Mouse (Mus musculus) adrenal gland, postnatal 25 days (tissue): ENCODE results near the gene Siah3. TPM values are rescaled to one million over a fixed set of nuclear protein-coding genes. Genes with fewer than 3 reads are reported as not detected.
"Not testable (repeated sequence)": the region's sequence is repeated elsewhere in the genome, so short reads cannot be mapped to it uniquely, and the experiment has no call there.

Experiments used
- DNase-seq: peaks from one replicate; pipeline ENCODE4 v3.0.0; 2021; ENCODE audit warnings: mixed read lengths
- long read RNA-seq: library from polyadenylated mRNA; stranded (forward); transcript quantifications from one replicate; pipeline ENCODE4 v2.0.0, GENCODE M21; 2021
- total RNA-seq: library from RNA; stranded (reverse); gene quantifications from 2 replicates; pipeline ENCODE4 v1.2.3, GENCODE M21; 2021

Siah3 gene
- total RNA-seq = 0.33 and 0.46 TPM in 2 replicates
- long read RNA-seq = 0 reads

DNA sequence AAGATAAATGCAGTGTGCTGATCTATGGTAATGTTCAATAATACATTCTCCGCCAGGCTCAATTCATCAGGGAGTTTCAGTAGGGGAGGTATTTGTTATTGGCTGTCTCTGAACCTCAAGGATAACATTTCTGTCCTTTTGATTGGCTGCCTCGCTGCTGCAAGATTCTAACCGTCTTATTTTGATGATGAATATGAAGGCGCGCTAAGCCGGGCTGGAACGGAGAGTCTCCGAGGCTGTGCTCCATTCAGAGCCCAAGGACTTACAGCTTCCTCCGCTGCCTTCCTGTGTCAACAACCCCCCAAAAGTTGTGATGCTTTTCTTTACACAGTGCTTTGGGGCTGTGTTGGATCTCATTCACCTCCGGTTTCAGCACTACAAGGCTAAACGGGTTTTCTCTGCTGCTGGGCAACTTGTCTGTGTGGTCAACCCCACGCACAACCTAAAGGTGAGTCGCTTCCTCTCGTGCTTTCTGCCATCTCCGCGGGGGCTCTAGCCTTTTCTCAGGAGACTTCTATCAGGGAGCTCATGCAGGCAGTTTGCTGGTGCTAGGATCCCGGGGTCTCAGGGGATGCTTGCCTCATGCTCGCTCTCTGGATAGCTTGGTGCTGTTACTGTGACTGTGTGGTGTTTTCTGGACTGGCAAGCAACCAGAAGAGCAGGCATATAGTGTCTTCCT is at the start of gene Siah3:
Siah3 (plus strand) TSS at position 240 of the 679 bp plus-strand sequence.
- no peak for DNase-seq

DNA sequence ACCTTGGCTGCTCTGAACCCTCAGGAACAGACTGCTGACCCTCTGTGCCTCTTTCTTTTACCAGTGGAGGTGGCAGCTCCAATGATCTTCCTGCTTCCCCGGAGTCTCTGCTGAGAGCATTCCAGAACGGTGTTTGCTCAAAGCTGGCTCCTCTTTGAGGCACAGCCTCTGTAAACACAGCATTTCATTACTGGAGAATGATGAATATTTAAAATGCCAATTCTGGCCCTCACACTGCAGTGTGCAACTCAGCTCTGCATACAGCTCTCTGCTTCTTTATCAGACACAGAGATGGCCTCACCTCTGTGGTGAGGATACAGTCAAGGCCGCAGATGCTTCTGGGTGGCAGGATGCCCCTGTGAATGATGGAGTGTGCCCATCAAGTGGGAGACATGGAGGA is 46.0 kb upstream of the Siah3 start:
- DNase-seq = no peak

DNA sequence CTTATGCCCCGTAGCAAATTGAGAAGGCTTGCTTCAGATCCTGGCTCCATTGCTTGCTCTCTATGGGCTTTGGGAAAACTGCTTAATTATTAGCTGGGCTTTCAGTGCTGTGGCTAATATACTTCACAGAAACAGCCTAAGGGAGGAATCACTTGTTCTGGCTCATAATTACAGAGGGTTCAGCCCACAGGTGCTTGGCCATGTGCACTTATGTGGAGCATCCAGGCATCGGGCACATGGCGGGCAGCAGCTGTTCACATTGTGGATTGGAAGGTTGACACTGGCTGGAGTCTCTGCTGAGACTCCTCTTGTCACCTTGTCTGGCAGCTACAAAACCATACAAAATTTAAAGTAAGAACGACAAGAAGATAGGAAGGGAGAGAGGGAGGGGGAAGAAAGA is 45.4 kb upstream of the Siah3 start:
- no peak for DNase-seq

DNA sequence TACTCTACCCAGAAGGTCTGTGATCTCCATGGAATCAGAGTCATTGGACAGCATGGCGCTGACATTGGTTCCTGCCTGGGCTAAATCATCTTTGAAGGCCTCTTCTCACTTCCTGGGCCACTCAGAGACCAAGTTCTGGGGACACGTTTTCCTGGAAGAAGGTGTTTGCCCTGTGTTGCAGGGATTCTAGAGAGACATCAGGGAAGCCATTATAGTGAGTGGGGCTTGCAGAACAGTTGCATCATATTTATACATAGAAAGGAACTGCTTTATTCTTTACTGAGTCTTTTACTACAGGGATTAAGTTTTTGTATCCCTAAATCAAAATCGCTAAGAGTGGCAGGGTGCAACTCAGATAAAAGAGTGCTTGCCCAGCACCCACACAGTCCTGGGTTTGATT is 37.1 kb upstream of the Siah3 start:
- no peak for DNase-seq

DNA sequence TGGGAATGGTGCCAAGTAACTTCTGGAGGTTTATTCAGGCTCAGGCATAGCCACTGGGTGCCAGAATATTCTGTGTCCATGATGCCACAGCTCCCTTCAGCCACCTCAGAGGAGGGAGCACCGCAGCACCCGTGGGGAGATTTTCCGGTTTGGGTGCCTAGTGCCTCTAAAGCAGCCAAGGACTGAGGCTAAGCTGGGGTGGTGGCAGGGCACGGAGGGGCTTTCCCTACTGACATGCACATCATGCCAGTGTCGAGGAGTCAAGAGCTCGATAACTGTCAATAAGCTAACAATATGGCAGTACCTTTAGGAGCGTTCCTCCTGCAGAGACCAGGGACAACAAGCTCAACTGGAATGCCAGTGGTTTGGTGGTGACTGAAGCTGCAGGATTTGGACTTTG is 35.9 kb upstream of the Siah3 start:
- DNase-seq = no peak

DNA sequence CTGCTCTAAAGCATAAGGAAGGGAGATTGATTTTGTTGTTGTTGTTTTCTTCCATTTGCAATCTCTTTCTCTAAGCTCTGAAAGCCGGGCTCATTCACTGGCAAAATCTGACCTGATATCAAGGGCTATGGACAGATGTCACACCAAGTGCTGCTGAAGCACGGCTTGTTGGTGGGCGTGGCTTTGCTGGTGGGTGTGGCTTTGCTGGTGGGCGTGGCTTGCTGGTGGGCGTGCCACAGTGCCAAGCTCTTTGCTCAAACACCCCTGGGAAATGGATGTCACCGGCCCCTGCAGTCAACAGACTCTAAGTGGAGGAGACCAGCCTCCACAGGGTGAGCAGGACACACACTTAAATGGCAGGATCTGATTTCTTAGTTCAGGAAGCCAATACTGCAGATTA is 35.0 kb upstream of the Siah3 start:
- DNase-seq = no peak

DNA sequence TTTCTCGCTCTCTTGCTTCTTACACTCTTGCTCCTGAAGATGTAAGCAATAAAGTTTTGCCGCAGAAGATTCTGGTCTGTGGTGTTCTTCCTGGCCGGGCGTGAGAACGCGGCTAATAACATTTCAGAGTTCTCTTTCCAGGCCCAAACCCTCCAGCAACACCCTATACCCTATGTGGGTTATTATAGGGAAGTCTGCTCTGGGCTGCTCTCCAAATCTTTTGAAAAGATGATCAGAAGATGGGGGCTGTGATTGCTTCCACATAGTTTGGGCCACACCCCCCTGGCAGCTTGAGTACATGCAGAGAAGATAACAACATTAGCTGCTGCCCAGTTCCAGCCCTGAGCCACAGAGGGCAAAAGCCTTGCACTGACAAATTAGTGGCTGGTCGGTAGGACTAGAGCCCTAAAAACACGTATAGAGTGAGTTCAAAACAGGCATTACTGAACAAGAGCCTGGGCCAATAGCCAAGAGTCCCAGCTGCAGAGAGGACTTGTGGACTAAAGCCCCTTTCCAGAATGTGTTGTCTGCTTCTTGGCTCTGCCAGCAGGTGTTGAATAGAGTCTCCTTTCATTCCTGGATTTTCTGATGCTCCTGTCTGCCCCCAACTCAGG is 24.5 kb upstream of the Siah3 start:
- no peak for DNase-seq

DNA sequence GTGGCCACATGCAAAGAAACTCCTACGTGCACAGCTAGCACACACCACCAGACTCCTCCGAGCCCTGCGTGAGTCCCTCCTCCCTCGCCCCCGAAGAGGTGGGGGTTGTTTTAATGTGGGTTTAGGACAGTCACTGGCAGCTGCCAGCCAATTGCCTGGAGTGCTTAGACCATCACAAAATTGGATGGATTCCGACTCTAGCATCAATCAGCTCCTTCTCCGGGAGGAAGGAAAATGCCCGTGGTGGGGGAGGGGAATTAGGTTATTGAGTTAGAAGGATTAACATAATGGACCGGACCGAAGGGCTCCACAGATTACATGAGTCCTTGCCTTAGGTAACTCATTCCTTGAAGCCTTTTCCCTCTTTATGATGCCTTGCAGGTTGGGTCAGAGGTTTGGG is 22.9 kb upstream of the Siah3 start:
- DNase-seq = no peak

DNA sequence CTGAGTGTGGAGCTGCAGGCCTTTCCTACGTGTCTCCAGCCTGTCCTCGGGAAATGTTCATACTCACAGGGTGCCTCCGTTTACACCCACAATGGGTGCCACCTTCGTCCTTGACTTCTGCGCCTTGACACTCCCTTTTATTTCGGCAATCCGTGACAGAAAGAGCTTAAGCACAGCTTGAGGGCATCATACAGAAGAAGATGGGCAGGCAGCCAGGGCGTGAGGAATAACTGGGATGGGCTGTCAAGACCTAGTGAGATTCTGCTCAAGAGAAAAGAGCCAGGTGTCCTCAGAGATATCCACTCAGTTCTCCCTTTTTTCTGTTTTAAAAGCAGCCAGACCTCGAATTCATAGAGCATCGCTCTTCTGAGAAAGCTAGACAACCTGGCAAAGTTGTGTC is 21.2 kb upstream of the Siah3 start:
- DNase-seq = no peak

DNA sequence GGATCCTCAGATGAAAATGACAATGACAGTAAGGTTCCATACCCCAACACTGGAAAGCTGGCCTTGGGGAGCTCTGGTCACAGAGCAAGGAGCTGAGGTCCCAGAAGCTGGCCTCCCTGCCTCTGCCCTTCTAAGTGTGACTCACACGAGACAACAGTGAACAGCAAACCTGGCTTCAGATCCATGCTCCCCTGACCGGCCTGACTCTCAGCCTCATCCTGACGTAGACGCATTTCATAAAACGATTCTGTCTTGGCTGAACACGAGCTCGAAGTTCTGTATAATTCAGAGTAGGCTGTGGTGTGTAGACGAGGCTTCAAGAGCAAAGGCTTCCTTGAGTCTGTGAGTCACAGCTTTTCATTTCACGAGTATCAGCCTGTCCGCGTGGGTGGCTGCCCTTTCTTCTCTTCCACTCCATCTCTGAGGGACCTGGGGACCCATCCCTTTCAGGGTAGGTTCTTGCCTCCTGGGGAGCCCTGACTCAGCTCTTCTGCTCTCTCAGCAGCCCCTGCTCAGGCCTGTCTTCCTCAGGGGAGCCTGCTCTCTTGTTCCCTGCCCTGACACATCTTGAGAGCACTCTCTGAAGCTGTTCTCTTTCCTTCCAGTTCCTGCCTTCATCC is 11.2 kb upstream of the Siah3 start:
- DNase-seq = no peak

DNA sequence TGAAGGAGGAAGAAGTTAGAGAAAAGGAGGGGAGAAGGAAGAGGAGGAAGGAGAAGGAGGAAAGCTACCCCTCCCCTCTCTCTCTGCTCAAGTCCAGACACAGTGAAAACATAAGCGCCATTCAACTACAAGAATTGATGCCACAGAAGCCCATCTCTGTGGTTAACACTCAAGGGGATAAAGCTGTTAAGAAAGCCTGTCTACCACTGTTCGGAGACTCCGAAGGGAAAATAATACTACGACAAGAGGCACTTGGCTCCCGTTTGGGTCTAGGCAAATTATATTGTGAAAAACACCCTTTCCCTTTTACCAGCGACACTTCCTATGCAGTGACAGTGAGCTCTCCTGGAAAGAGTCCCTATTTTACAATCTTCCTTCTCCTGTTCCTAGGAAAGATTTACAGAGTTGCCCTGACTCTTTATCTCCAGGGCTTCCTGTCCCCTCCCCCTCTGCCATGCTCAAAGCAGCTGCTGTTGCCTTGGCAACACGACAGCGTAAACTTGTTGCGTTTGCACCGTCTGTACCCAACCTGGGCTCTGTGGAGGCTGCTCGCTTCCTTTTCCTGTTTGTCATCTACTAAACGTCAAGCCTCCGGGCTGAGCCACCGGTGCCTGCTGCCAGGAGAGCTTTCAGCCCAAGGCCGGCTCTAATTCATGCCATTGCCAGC is 10.4 kb upstream of the Siah3 start:
- DNase-seq = peak; percentile 77

DNA sequence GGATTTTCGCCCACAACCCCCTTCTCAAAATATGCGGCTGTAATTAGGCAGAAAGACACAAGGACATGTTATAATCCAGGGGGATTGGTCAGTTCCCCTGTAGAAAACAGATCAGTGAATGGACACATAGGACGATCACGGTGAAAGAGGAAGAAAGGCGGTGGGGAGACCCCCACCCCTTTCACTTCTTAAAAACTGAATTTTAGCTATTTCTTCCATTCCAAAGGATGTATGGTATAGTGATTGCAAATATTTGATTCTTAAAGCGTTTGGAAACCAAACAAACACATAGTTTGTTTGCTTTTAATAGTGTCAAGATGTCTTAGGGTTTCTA is 9.9 kb upstream of the Siah3 start:
- no peak for DNase-seq

DNA sequence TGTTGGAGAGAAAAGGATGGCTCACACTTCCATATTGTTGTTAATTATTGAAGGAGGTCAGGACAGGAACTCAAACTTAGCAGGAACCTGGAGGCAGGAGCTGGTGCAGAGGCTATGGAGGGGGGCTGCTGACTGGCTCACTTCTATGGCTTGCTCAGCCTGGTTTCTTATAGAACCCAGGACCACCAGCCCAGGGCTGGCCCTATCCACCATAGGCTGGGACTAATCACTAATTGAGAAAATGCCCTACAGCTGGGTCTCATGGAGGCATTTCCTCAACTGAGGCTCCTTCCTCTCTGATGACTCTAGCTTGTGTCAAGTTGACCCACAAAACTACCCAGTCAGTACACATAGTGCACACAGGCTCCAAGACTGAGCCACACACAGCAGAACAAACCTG is 9.5 kb upstream of the Siah3 start:
- DNase-seq = not testable (repeated sequence)

DNA sequence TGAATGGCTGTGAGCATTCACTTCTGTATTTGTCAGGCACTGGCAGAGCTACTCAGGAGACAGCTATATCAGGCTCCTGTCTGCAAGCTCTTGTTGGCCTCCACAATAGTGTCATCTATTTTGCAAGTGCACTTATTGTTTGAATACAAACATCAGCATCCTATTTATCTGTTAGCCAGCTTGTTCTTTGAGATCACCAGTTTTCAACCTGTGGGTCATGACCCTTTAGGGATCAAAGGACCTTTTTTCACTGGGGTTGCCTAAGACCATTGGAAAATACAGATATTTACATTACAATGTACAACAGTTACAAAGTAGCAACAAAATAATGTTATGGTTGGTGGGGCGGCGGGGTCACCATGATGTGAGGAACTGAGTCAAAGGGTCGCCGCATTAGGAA is 1.9 kb upstream of the Siah3 start:
- no peak for DNase-seq

DNA sequence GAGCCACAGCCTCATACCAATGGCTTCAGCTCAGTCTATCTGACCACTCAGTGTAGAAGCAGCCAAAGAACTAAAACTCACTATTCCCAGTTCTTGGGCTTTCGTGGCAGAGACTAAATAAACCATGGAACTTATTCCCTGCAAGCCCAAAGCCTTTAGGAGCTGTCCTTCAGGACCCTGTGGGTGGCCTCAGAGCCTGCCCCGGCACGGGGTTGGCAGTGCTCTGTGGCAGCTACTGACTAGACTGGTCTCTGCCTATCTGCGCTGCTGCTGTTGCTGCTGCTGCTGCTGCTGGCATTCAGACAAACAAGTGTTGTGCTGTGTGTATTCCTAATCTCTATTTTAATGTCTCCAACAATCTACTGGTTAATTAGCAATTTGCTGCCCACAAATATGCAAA is 1.1 kb upstream of the Siah3 start:
- DNase-seq = peak; percentile 30

DNA sequence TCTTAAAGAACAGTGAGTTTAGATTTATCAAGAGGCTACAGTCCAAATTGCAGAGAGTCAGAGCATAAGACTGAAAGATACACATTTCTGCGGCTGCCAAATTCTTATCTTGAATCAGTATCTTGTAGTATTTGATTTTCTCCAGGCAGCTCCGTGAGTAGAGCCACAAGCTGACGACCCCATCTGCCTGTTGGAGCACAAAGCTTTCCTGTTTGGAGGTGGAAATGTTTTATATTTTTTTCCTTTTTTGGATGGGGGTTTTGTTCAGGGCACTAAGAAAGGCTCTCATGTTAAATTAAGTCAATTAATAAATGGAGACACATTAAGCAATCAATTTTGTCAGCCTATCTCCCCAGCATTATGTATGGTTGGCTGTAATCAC is 430 bp upstream of the Siah3 start:
- DNase-seq = no peak

DNA sequence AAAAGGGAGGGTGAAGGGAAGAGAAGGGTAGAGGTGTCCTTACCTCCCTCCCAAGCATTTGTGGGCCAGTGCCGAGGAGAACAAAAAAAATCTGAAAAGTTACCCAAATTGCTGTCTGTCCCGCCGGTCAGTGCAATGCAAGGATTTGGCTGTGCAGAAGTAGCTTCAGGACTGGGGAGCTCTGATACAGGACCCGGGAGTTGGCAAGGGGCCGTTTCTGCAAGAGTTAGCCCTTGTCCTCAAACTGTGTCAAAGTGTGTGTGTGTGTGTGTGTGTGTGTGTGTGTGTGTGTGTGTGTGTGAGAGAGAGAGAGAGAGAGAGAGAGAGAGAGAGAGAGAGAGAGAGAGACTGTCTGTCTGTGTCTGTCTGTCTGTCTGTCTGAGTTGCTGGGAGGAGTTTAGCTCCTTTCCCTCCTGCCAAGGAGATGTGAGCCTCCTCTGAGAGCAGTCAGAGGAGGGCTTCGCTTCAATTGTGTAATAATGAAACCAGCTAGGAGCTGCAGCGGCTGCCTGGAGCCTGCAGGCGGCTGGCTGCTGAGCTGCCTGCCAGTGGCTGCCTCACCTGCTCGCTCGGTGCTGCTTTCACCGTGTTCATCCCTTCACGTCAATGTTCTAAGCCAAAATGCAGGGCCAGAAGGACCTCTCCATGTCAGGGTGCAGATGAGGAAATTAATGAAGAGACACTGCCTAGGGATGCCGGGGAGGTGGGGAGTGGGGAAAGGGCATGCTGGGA is 873 bp downstream of the Siah3 start:
- peak; percentile 20 for DNase-seq

DNA sequence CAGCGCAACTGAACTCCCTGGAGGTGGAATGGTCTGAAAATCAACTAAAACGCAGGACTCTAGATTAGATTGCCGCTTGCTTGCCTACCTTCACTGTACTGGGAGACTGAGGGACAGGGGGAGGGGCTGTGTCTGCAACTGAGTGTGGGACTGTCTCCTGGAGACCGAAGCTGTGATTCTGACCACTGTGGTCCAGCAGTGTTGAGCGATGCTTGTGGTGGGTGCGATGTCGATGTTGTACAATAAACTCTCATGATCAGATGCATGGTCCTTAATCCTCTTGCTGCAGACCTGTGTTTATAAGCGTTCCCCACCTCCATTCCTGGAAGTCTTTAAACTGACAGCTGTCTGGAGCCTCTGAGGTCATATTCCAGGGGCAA is 1.4 kb downstream of the Siah3 start:
- no peak for DNase-seq

DNA sequence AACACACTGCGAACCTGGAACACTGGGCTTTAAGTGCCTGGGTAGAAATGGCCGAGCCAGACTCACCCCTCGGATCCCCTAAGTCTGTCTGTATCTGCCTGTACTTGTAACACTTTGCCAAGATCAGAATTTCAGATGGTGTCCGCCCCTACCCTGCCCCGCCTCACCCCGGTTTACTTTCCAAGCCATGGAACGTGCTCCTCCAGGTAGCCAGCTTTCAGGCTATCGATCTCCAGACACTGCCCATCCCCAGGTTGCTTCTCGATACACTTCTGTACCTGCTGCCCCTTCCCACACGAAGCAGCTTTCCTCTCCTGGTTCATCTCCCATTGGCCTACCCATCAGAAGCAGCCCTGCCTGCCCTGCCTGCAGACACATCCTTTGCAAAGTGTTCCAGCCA is 3.6 kb downstream of the Siah3 start:
- DNase-seq = no peak

DNA sequence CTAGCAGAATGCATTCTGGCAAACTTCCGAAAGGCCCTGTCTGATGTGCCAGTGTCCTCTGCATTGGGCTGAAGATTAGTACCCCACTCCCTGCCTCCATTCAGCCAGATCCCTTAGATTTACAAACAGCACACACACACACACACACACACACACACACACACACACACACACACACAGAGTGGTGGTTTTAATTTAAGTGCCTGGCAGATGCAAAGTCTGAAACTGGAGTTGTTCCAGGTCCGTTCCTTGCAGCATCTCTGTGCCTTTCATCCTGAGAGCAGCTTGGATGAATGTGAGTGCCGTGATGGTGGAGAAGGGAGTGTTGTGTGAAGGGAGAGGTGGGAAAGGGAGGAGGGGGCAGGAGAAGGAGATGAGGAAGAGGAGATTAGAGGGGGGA is 4.2 kb downstream of the Siah3 start:
- no peak for DNase-seq

DNA sequence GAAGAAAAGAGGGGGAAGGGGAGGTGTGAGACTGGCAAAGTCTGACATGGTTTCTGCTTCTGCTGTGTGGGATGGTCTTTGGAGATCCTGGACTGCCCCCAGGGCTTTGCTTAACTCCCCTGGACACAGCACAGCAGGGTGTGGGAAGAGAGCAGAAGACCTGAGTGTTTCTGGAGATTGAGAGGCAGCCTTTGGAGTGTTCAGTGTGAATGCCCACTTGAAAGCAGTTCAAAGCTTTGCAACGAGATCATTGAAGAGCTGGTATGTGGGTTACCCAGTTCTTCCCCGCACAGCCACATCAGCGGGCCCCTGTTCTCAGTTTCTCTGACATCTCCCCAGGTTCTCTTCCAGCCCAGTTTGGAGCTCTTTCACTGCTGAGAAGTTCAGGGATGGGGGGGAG is 4.7 kb downstream of the Siah3 start:
- no peak for DNase-seq

DNA sequence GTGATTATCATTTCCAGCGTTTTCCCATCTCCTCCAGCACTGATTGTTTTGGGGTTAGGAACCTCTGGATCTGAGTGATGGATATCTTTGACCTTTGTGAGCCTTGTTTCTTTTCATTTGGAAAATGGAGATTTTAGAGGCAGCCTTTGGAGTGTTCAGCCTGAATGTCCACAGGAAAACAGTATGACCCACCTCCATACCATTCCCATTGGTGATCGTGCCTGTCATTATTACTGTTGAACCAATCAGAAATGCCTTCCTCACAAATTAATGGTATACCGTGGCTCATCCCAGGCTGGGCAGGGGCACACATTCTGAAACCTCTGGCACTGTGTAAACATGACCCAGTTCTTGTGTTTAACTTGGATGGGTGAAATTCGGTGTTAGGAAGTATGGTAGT is 6.0 kb downstream of the Siah3 start:
- DNase-seq = no peak

DNA sequence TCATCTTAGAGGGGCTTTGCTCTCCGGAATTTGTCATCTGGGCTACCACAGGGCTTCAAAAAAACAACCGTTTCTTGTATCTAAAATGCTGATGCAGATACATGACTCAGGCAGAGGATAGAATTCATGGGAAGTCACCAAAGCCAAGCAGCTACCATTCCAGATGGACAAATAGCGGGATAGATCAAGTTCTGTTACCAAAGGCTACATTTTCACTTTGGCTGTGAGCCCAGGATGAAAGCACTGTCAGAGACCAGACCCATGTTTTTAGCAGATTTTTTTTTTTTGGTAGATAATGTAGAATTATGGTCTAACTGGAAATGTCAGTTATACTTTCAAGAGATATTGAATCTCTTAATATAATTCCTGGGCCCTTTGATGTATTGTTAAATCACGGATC is 7.4 kb downstream of the Siah3 start:
- DNase-seq = no peak
